Mouse (Mus musculus): ENCODE measurements at regions not wholly inside any gene's neighbourhood (a gene's known extent, or its start where the extent isn't known, plus 50 kb on each side); places are given as distances from the start of the nearest gene placed in this dataset.

DNA sequence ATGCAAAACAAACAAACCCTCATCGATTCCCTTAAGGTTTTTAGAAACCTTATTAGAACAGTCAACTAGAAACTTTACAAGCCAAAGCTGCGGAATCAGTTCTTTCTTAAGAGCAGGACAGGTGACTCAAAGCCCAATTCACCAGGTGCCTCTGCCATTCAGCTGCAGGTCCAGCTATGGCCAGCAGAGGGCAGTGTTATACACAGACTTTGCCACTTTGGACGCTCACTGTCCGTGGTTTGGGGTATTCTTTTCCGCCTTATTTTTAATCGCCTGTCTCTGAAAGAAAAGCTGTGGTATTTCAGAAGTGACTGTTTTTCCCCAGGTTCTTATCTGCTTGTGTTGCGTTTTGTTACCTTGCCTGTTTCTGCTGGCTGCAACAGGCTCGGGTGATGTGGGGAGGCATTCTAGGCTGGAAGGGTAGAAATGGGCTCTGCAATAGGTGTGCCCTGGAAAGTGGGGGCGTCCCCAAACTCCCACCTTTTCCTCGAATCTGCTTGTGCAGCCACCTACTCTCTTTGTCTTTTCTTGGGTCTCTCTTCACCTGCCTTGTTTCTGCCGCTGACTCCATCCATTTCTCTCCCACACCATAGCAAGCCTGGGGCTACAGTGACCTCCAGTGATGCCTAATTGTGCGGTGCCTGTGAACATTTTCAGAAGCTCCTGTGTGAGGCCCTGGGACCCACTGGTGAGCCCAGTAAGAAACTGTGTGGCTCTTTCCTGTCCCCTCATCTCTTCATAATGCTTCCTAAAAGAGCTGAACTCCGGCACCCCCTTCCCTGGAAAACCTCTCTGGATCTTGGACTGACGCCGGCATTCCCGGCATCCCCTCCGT, 142.4 kb downstream of the Mtx3 start:
- peak; percentile 72 to 75 for DNase-seq

DNA sequence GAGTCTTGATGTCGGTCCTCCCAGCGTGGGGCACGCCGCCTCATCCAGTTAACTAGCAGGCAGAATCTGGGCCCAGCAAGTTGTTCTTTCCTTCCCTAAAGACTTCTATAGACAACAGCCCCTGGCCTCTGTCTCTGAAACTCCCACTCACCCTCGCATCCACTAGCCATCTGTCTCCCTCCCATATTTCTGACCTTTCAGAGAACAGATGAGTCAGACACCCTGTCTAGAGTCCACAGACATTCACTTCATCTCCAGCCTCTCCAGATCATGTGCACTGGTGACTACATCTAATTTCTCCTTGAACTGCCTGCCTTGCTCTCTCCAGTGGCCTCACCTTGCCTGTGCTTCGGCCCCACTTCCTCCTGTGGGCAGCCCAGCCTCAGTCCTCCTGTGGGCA, 143.1 kb downstream of the Mtx3 start:
- no peak for DNase-seq

DNA sequence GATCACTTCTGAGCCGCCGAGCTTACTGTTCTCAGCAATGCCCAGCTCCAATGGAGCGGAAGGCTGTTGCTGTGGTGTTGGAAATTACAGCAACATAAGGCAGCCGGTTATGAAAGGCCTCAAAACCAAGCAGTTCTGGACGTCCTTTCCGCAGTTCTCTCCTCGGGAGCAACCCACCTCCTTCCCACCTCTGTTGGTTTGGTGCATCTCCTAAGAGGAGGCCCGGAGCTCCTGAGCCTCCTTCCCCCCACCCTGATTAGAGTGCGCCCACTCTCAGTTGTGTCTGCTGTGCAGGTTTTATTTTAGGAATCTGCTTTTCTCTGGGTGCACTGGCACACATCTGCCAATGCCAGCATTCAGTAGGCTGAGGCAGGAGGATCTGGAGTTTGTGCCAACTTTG, 144.0 kb downstream of the Mtx3 start:
- DNase-seq = no peak

DNA sequence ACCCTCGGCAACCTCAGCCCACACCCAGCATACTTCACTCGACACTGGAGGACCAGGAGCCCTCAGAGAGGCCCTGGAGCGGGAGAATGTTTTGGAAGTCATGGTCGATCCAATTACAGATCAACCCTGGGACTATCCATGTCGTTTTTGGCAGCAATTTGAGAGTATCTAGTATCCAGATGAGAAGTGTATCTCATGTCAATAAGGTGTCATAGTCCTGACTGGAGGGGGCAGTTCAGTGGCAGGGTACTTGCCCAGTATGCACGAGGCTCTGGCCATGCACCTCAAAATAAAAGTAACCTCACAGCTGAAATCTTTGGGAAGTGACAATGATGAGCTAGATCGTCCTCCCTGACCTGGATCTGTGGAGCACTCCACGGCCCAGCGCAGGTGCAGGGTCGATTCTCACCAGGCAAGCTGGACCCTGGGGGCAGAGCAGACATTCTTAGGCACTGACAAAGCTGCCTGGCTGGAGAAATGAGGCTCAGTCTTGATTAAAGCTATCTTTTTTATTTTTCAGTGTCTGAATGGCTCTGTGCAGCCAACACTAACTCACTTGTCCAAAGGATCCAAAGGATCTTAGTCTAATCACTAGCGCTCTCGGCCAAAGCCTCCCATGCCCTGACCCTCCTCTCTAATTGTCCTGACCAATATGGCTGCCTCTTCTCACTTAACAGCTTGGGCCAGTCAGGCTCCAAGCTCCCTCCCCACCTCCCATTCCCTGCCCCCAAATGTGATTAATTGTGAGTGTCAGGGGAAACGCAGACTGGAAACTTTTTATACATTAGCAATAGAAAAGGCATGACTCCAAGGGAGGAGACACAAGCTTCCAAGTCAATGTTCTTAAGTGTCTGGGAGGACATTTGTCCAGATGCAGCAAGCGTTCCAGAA, 146.0 kb downstream of the Mtx3 start:
- no peak for DNase-seq

Data from layer of hippocampus, postnatal 36 days (tissue).